Mouse (Mus musculus) MEL (cell line): ENCODE measurements around the gene Insm2. TPM values are rescaled to one million over a fixed set of nuclear protein-coding genes. Genes with fewer than 3 reads are reported as not detected.
A peak's percentile ranks its signal among the peaks of the same experiment; 100 is the strongest.

Source experiments
- DNase-seq: peaks from one replicate; pipeline ENCODE4 v3.0.0; 2011; ENCODE audit warnings: low read depth, low spot score
- H3K27ac ChIP-seq: 2 replicates; pipeline ENCODE4 v1.5.1; 2012; ENCODE audit warnings: low read depth, mild to moderate bottlenecking, control low read depth, low read length, moderate library complexity; ENCODE audit not compliant: control insufficient read depth
- H3K27me3 ChIP-seq, 2 experiments: fragments of 150-350 bp in 1 of 2; sonication (generic) in 1 of 2; 2 replicates each; pipeline ENCODE4 v1.6.1; 2012; ENCODE audit warnings: low read length in 2 of 2, mild to moderate bottlenecking in 2 of 2, improper control_type of control experiment in 1 of 2, moderate library complexity in 1 of 2; ENCODE audit not compliant: insufficient read depth in 2 of 2, control insufficient read depth in 1 of 2
- H3K36me3 ChIP-seq, 2 experiments: 2 replicates each; pipeline ENCODE4 v1.6.1; 2012 to 2014; ENCODE audit warnings: low read length in 2 of 2, improper control_type of control experiment in 1 of 2, inconsistent platforms in 1 of 2, mild to moderate bottlenecking in 1 of 2; ENCODE audit not compliant: insufficient read depth in 2 of 2, control insufficient read depth in 1 of 2
- H3K4me1 ChIP-seq, 2 experiments: fragments of 150-350 bp in 1 of 2; sonication (generic) in 1 of 2; 2 replicates each; pipeline ENCODE4 v1.6.1; 2012; ENCODE audit warnings: low read length in 2 of 2, improper control_type of control experiment in 1 of 2, mild to moderate bottlenecking in 1 of 2; ENCODE audit not compliant: insufficient read depth in 2 of 2, control insufficient read depth in 1 of 2
- H3K4me3 ChIP-seq, 2 experiments: fragments of 150-350 bp in 1 of 2; sonication (generic) in 1 of 2; 2 replicates each; pipeline ENCODE4 v1.5.1; 2012; ENCODE audit warnings: low read depth in 2 of 2, low read length in 2 of 2, mild to moderate bottlenecking in 2 of 2, moderate library complexity in 2 of 2, control low read depth in 1 of 2, improper control_type of control experiment in 1 of 2; ENCODE audit not compliant: control insufficient read depth in 1 of 2, insufficient read depth in 1 of 2
- H3K79me2 ChIP-seq: 2 replicates; pipeline ENCODE4 v1.6.1; 2012; ENCODE audit warnings: mild to moderate bottlenecking, low read length, moderate library complexity; ENCODE audit not compliant: control insufficient read depth, poor library complexity, insufficient read depth
- H3K9ac ChIP-seq: 2 replicates; pipeline ENCODE4 v1.6.1; 2012; ENCODE audit warnings: low read depth, mild to moderate bottlenecking, control low read depth, low read length, moderate library complexity; ENCODE audit not compliant: control insufficient read depth, poor library complexity, severe bottlenecking
- H3K9me3 ChIP-seq: fragments of 150-350 bp; sonication (generic); replicated peaks from 2 replicates; pipeline ENCODE4 v1.6.1; 2012; ENCODE audit warnings: mild to moderate bottlenecking, low read length, improper control_type of control experiment, moderate library complexity; ENCODE audit not compliant: insufficient read depth
- CHD1 ChIP-seq: IDR thresholded peaks from 2 replicates; pipeline ENCODE4 v1.6.1; 2012; ENCODE audit warnings: low read depth, mild to moderate bottlenecking, inconsistent platforms, low read length, improper control_type of control experiment
- CHD2 ChIP-seq: IDR thresholded peaks from 2 replicates; pipeline ENCODE4 v1.6.1; 2011; ENCODE audit warnings: low read length, improper control_type of control experiment
- CTCF ChIP-seq, 3 experiments: IDR thresholded peaks in 2 of 3; conservative IDR thresholded peaks in 1 of 3; 2 replicates each; pipeline ENCODE4 v1.5.1; 2011 to 2012; ENCODE audit warnings: low read length in 3 of 3, low read depth in 2 of 3, mild to moderate bottlenecking in 2 of 3, improper control_type of control experiment in 1 of 3, inconsistent platforms in 1 of 3, mixed read lengths in 1 of 3, moderate library complexity in 1 of 3; ENCODE audit not compliant: control insufficient read depth in 1 of 3, insufficient read depth in 1 of 3, poor library complexity in 1 of 3, severe bottlenecking in 1 of 3
- E2F4 ChIP-seq: IDR thresholded peaks from 2 replicates; pipeline ENCODE4 v1.6.1; 2011; ENCODE audit warnings: low read depth, low read length, improper control_type of control experiment, borderline replicate concordance
- ELF1 ChIP-seq: IDR thresholded peaks from 2 replicates; pipeline ENCODE4 v1.6.1; 2014; ENCODE audit warnings: low read depth, mild to moderate bottlenecking, inconsistent platforms, low read length, improper control_type of control experiment, moderate library complexity
- EP300 ChIP-seq, 2 experiments: IDR thresholded peaks; 2 replicates each; pipeline ENCODE4 v1.6.1; 2011; ENCODE audit warnings: improper control_type of control experiment in 2 of 2, low read length in 2 of 2, low read depth in 1 of 2, mild to moderate bottlenecking in 1 of 2
- ETS1 ChIP-seq: IDR thresholded peaks from 2 replicates; pipeline ENCODE4 v1.6.1; 2012; ENCODE audit warnings: low read depth, mild to moderate bottlenecking, inconsistent platforms, low read length, improper control_type of control experiment, moderate library complexity
- GABPA ChIP-seq: IDR thresholded peaks from 2 replicates; pipeline ENCODE4 v1.6.1; 2012; ENCODE audit warnings: low read depth, mild to moderate bottlenecking, inconsistent platforms, low read length, improper control_type of control experiment, moderate library complexity
- HCFC1 ChIP-seq: IDR thresholded peaks from 2 replicates; pipeline ENCODE4 v1.6.1; 2012; ENCODE audit warnings: low read depth, mild to moderate bottlenecking, inconsistent platforms, low read length, improper control_type of control experiment, moderate library complexity
- JUND ChIP-seq: IDR thresholded peaks from 2 replicates; pipeline ENCODE4 v1.6.1; 2011; ENCODE audit warnings: low read depth, mild to moderate bottlenecking, improper control_type of control experiment, low read length
- KAT2A ChIP-seq: conservative IDR thresholded peaks from 2 replicates; pipeline ENCODE4 v1.6.1; 2012; ENCODE audit warnings: low read depth, low read length, improper control_type of control experiment, inconsistent platforms
- MAFK ChIP-seq: IDR thresholded peaks from 2 replicates; pipeline ENCODE4 v1.6.1; 2011; ENCODE audit warnings: low read depth, mild to moderate bottlenecking, low read length, improper control_type of control experiment, borderline replicate concordance
- MAX ChIP-seq: IDR thresholded peaks from 2 replicates; pipeline ENCODE4 v1.6.1; 2011; ENCODE audit warnings: low read length, improper control_type of control experiment
- MAZ ChIP-seq: IDR thresholded peaks from 2 replicates; pipeline ENCODE4 v1.6.1; 2012; ENCODE audit warnings: low read depth, mild to moderate bottlenecking, inconsistent platforms, low read length, improper control_type of control experiment
- MEF2A ChIP-seq: IDR thresholded peaks from 2 replicates; pipeline ENCODE4 v1.6.1; 2014; ENCODE audit warnings: low read depth, mild to moderate bottlenecking, inconsistent platforms, low read length, improper control_type of control experiment; ENCODE audit not compliant: poor library complexity, insufficient replicate concordance, severe bottlenecking; ENCODE audit errors: extremely low read depth
- POLR2A ChIP-seq, 2 experiments: IDR thresholded peaks; 2 replicates each; pipeline ENCODE4 v1.6.1; 2011 to 2012; ENCODE audit warnings: low read length in 2 of 2, mild to moderate bottlenecking in 2 of 2, control low read depth in 1 of 2, improper control_type of control experiment in 1 of 2, low read depth in 1 of 2, moderate library complexity in 1 of 2; ENCODE audit not compliant: control insufficient read depth in 1 of 2, insufficient read depth in 1 of 2, poor library complexity in 1 of 2
- POLR2AphosphoS2 ChIP-seq: IDR thresholded peaks from 2 replicates; pipeline ENCODE4 v1.6.1; 2011; ENCODE audit warnings: low read length, improper control_type of control experiment
- RAD21 ChIP-seq: IDR thresholded peaks from 2 replicates; pipeline ENCODE4 v1.6.1; 2011; ENCODE audit warnings: mild to moderate bottlenecking, low read depth, low read length, improper control_type of control experiment
- SIN3A ChIP-seq: IDR thresholded peaks from 2 replicates; pipeline ENCODE4 v1.6.1; 2012; ENCODE audit warnings: low read length, improper control_type of control experiment, inconsistent platforms
- SMC3 ChIP-seq: IDR thresholded peaks from 2 replicates; pipeline ENCODE4 v1.6.1; 2011; ENCODE audit warnings: low read depth, low read length, improper control_type of control experiment
- TCF12 ChIP-seq: IDR thresholded peaks from 2 replicates; pipeline ENCODE4 v1.6.1; 2014; ENCODE audit warnings: low read depth, mild to moderate bottlenecking, inconsistent platforms, low read length, improper control_type of control experiment, moderate library complexity
- UBTF ChIP-seq: IDR thresholded peaks from 2 replicates; pipeline ENCODE4 v1.6.1; 2012; ENCODE audit warnings: low read depth, mild to moderate bottlenecking, inconsistent platforms, low read length, improper control_type of control experiment, moderate library complexity, borderline replicate concordance; ENCODE audit not compliant: insufficient read depth
- USF2 ChIP-seq, 2 experiments: IDR thresholded peaks; 2 replicates each; pipeline ENCODE4 v1.6.1; 2011 to 2012; ENCODE audit warnings: improper control_type of control experiment in 2 of 2, low read length in 2 of 2, borderline replicate concordance in 1 of 2, inconsistent platforms in 1 of 2, low read depth in 1 of 2, mild to moderate bottlenecking in 1 of 2; ENCODE audit not compliant: insufficient read depth in 1 of 2
- ZC3H11A ChIP-seq: IDR thresholded peaks from 2 replicates; pipeline ENCODE4 v1.6.1; 2012; ENCODE audit warnings: low read depth, mild to moderate bottlenecking, inconsistent platforms, low read length, improper control_type of control experiment
- ZMIZ1 ChIP-seq: IDR thresholded peaks from 2 replicates; pipeline ENCODE4 v1.6.1; 2012; ENCODE audit warnings: low read depth, mild to moderate bottlenecking, inconsistent platforms, low read length, improper control_type of control experiment, moderate library complexity
- ZNF384 ChIP-seq: IDR thresholded peaks from 2 replicates; pipeline ENCODE4 v1.6.1; 2012; ENCODE audit warnings: low read depth, mild to moderate bottlenecking, inconsistent platforms, low read length, improper control_type of control experiment
- polyA plus RNA-seq, 2 experiments: library from polyadenylated mRNA; stranded (reverse) in 1 of 2; unstranded in 1 of 2; fragments of >175 nt in 1 of 2; fragments of >200 nt in 1 of 2; gene quantifications; 2 replicates each; pipeline versions ENCODE4 v1.2.1 to v1.2.4; 2012; ENCODE audit warnings: low replicate concordance in 2 of 2, low read depth in 1 of 2; ENCODE audit not compliant: insufficient read length in 2 of 2, insufficient read depth in 1 of 2, missing spikeins in 1 of 2
- total RNA-seq: library from RNA; depleted of rRNA; stranded (reverse); fragments of 300-350 nt; gene quantifications from 2 replicates; pipeline ENCODE4 v1.2.3, GENCODE M21; 2012

Gene Insm2
- total and polyA plus RNA-seq, 3 experiments: not detected

GRCm38 (mm10) chr12:55571661-55572060, 27.6 kb upstream of the Insm2 start:
- no peak for TF ChIP-seq ZNF384
- TF ChIP-seq RAD21: no peak
- TF ChIP-seq ZMIZ1: no peak
- TF ChIP-seq MEF2A: no peak
- no peak for DNase-seq
- Histone ChIP-seq H3K27me3 (peaks cover 1 to 3% of the 10 kb centered on the region in 2 experiments; a peak in 1 of 4 replicates), H3K27ac (no peak overlapping the region), H3K36me3 (peaks cover 0 to 5% of the 10 kb centered on the region in 2 experiments; a peak in 1 of 4 replicates), H3K9me3 (no peaks in the 10 kb centered on the region), H3K79me2 (no peaks in the 10 kb centered on the region), H3K4me1 (peaks cover 0 to 11% of the 10 kb centered on the region in 2 experiments; a peak in 2 of 4 replicates), H3K4me3 (no peak overlapping the region), H3K9ac (no peak overlapping the region)

GRCm38 (mm10) chr12:55573089-55573488, 26.1 kb upstream of the Insm2 start:
- Histone ChIP-seq H3K9me3 (no peaks in the 10 kb centered on the region), H3K4me3 (no peak overlapping the region), H3K9ac (no peak overlapping the region), H3K4me1 (peaks cover 0 to 11% of the 10 kb centered on the region in 2 experiments; a peak in 2 of 4 replicates), H3K27me3 (peaks cover 1 to 4% of the 10 kb centered on the region in 2 experiments; a peak in 3 of 4 replicates), H3K79me2 (no peaks in the 10 kb centered on the region), H3K27ac (no peak overlapping the region), H3K36me3 (peaks cover 0 to 5% of the 10 kb centered on the region in 2 experiments; a peak in 1 of 4 replicates)
- DNase-seq: peak; percentile 34
- no peak for TF ChIP-seq POLR2AphosphoS2
- TF ChIP-seq TCF12: no peak
- TF ChIP-seq SMC3: peak; percentile 42
- no peak for TF ChIP-seq ETS1
- no peak for TF ChIP-seq POLR2A (IDR thresholded peaks at IDR 0.05; ENCODE audit: control insufficient read depth in 1 of 2, insufficient read depth in 1 of 2, low read depth in 1 of 2, low read length in 2 of 2, poor library complexity in 1 of 2)
- TF ChIP-seq JUND: no peak
- no peak for TF ChIP-seq CHD2
- TF ChIP-seq MAFK: no peak
- peak; percentile 43 to 48 (median 43) for TF ChIP-seq CTCF (IDR thresholded peaks at IDR 0.05 in 2 of 3, conservative IDR thresholded peaks at IDR 0.05 in 1 of 3; ENCODE audit: control insufficient read depth in 1 of 3, insufficient read depth in 1 of 3, low read depth in 2 of 3, low read length in 3 of 3, poor library complexity in 1 of 3, severe bottlenecking in 1 of 3)
- TF ChIP-seq ELF1: no peak
- no peak for TF ChIP-seq CHD1
- no peak for TF ChIP-seq UBTF
- TF ChIP-seq USF2 (IDR thresholded peaks at IDR 0.05; ENCODE audit: borderline replicate concordance in 1 of 2, insufficient read depth in 1 of 2, low read depth in 1 of 2, low read length in 2 of 2): no peak
- TF ChIP-seq RAD21: peak; percentile 36
- no peak for TF ChIP-seq MEF2A
- no peak; the same call in 1 of the 2 replicates for TF ChIP-seq ZC3H11A
- no peak for TF ChIP-seq MAZ
- no peak for TF ChIP-seq KAT2A
- no peak for TF ChIP-seq MAX
- TF ChIP-seq GABPA: no peak
- TF ChIP-seq HCFC1: no peak
- TF ChIP-seq EP300 (IDR thresholded peaks at IDR 0.05; ENCODE audit: low read depth in 1 of 2, low read length in 2 of 2): no peak
- no peak for TF ChIP-seq SIN3A
- no peak for TF ChIP-seq E2F4
